Mouse (Mus musculus) colon, adult 2 months (tissue): ENCODE measurements around the gene Magea5. TPM values are rescaled to one million over a fixed set of nuclear protein-coding genes. Genes with fewer than 3 reads are reported as not detected.

Experiments
- polyA plus RNA-seq: library from polyadenylated mRNA; depleted of rRNA; stranded (reverse); fragments of >200 nt; gene quantifications from 2 replicates; pipeline ENCODE4 v1.2.3, GENCODE M21; 2012; rRNA removed

Gene Magea5
- polyA plus RNA-seq, result not detected in 2 replicates

GRCm38 (mm10) chrX:155063045-155063444 is at the start of gene Magea5:
Gene Magea5, minus strand, starts transcription at chrX:155063145.

GRCm38 (mm10) chrX:155093566-155093965 is 30.6 kb upstream of the Magea5 start, which contains the start of gene Magea2:
Gene Magea2, minus strand, starts transcription at chrX:155093666.

GRCm38 (mm10) chrX:155089693-155090092 is 26.7 kb upstream of the Magea5 start, which contains the start of gene Magea1:
Gene Magea1, minus strand, starts transcription at chrX:155089793.

Other genes with a start within 250 kb of the Magea5 start
- not detected in 2 replicates for gene Cldn34b1, start 172.9 kb downstream of the Magea5 start, polyA plus RNA-seq
- not detected in 2 replicates for gene Magea6, start 127.2 kb downstream of the Magea5 start, polyA plus RNA-seq
- gene Magea3, start 113.6 kb downstream of the Magea5 start, polyA plus RNA-seq, result not detected in 2 replicates
- gene Magea8, start 67.3 kb downstream of the Magea5 start, polyA plus RNA-seq, result not detected in 2 replicates
- not detected in 2 replicates for gene Magea1, start 26.6 kb upstream of the Magea5 start, polyA plus RNA-seq
- not detected in 2 replicates for gene Magea2, start 30.5 kb upstream of the Magea5 start, polyA plus RNA-seq
- gene Cldn34b2, start 65.3 kb upstream of the Magea5 start, polyA plus RNA-seq, result not detected in 2 replicates
- 26.3 and 34.8 TPM in 2 replicates for gene Sat1, start 153.3 kb upstream of the Magea5 start, polyA plus RNA-seq
- 6.7 and 6.9 TPM in 2 replicates for gene Acot9, start 199.3 kb upstream of the Magea5 start, polyA plus RNA-seq